Mouse (Mus musculus) forebrain, embryonic 16.5 days (tissue): ENCODE measurements around the gene Dnaaf1. TPM values are rescaled to one million over a fixed set of nuclear protein-coding genes. Genes with fewer than 3 reads are reported as not detected.

Experiments used
- ATAC-seq: fragments of 200-750 bp; cut with Nextera tagmentation; 2 replicates; pipeline ENCODE4 v1.8.0; 2017; ENCODE audit warnings: mild to moderate bottlenecking, moderate library complexity
- H3K27ac ChIP-seq: fragments of 300-500 bp; sonication (generic); 2 replicates; pipeline ENCODE4 v1.5.1; 2014; ENCODE audit warnings: low read length, control low read depth
- H3K27me3 ChIP-seq: fragments of 300-500 bp; sonication (generic); replicated peaks from 2 replicates; pipeline ENCODE4 v1.6.1; 2014; ENCODE audit warnings: low read length; ENCODE audit not compliant: control insufficient read depth, insufficient read depth
- H3K36me3 ChIP-seq: fragments of 300-500 bp; sonication (generic); 2 replicates; pipeline ENCODE4 v1.6.1; 2014; ENCODE audit not compliant: control insufficient read depth, insufficient read depth
- H3K4me1 ChIP-seq: fragments of 300-500 bp; sonication (generic); replicated peaks from 2 replicates; pipeline ENCODE4 v1.6.1; 2014; ENCODE audit warnings: low read length; ENCODE audit not compliant: control insufficient read depth, insufficient read depth
- H3K4me2 ChIP-seq: fragments of 300-500 bp; sonication (generic); 2 replicates; pipeline ENCODE4 v1.6.1; 2014; ENCODE audit warnings: mild to moderate bottlenecking, low read length, control low read depth
- H3K4me3 ChIP-seq: fragments of 300-500 bp; sonication (generic); replicated peaks from 2 replicates; pipeline ENCODE4 v1.5.1; 2014; ENCODE audit warnings: mild to moderate bottlenecking, low read length, control low read depth
- H3K9ac ChIP-seq: fragments of 300-500 bp; sonication (generic); replicated peaks from 2 replicates; pipeline ENCODE4 v1.6.1; 2014; ENCODE audit warnings: low read depth, low read length, control low read depth
- H3K9me3 ChIP-seq: fragments of 300-500 bp; sonication (generic); 2 replicates; pipeline ENCODE4 v1.6.1; 2016; ENCODE audit warnings: low read length; ENCODE audit not compliant: control insufficient read depth
- WGBS: fragments of 180-500 bp; shearing (Covaris S2); extraction: QIAGEN DNeasy Blood & Tissue Kit; methylation state at CpG from one replicate; pipeline ENCODE4 v1.1.7; 2014; 5-methylcytosine and 5-hydroxymethylcytosine counted together
- polyA plus RNA-seq: library from polyadenylated mRNA; unstranded; fragments of >200 nt; fragmentation: Nextera tagmentation; extraction: Ambion mirVana; gene quantifications from 2 replicates; pipeline ENCODE4 v1.2.1, GENCODE M21; 2015

Gene Dnaaf1
- polyA plus RNA-seq, 1 experiment from 2014 or later = 0.39 TPM

DNA sequence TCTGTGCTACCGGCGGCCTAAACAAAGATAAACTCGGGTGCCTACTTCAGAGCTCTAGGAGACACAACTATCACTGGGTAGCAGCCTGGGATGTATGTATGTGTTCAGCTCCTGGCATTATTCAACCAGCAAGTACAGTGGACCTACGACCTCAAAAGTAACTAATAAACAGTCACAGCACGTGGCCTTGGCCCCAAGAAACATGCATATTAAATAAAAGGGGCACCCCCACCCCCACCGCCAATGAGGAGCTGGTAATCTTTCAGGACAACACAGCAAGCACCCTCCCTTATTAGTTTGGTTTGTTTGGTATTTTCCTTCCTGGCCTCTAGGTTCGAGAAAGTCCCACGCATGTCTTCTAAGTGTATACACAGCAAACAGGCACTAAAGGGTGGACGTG, 6.8 kb upstream of the Dnaaf1 start:
- Histone ChIP-seq H3K27ac (no peak overlapping the region), H3K27me3 (no peaks in the 10 kb centered on the region), H3K9me3 (no peaks in the 10 kb centered on the region), H3K9ac (no peak overlapping the region), H3K4me2 (no peak overlapping the region), H3K4me1 (peaks cover 3% of the 10 kb centered on the region), H3K36me3 (peaks cover 14% of the 10 kb centered on the region), H3K4me3 (no peak overlapping the region)
- WGBS = 89% methylated on average over 9 of the region's 9 CpGs
- ATAC-seq = no peak

DNA sequence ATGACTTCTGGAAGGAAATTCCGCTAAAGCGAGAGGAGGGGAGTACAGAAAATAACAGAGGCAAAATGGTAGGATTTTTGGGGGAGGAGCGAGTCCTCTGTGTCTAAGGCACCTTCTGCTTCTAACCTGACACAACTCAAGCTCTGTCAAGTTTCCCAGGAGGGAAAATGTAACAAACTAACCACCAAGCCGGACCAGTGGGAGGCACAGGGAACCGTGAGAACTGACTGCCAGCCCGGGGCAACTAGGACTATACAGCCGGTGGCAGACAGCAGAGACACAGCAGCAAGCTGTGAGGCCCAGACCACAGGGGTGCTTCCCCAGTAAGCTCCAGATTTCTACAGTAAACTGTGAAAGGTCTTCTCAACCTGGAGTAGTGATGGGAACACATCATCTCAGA, 6.1 kb upstream of the Dnaaf1 start:
- Histone ChIP-seq H3K36me3 (peaks cover 12% of the 10 kb centered on the region), H3K27me3 (no peaks in the 10 kb centered on the region), H3K4me2 (no peak overlapping the region), H3K4me1 (peaks cover 10% of the 10 kb centered on the region), H3K9ac (no peak overlapping the region), H3K4me3 (no peak overlapping the region), H3K9me3 (no peaks in the 10 kb centered on the region), H3K27ac (no peak overlapping the region)
- 77% methylated on average over 7 of the region's 7 CpGs for WGBS
- ATAC-seq = no peak

DNA sequence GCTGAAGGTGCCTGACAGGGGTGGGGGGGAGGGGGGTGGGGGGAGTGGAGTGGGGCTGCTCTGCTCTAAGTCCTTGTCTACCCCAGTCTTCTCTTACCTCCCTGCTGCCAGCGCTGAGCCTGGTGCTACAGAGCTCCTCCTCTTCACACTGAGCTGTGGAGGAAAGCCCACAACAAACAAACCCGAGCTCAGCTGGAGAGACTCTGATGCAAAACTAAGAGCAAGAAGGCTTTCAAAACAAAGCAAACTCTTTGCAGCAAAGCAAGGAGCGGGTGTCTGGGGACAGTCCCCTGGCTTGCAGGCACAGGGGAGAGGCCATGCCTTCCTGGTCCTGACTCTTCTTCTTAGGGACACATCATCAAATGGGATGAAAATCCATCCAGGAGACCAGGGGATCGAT, 5.2 kb upstream of the Dnaaf1 start:
- Histone ChIP-seq H3K9ac (no peak overlapping the region), H3K27ac (no peak overlapping the region), H3K4me3 (no peak overlapping the region), H3K4me1 (peaks cover 13% of the 10 kb centered on the region), H3K27me3 (no peaks in the 10 kb centered on the region), H3K4me2 (no peak overlapping the region), H3K9me3 (no peaks in the 10 kb centered on the region), H3K36me3 (peaks cover 8% of the 10 kb centered on the region; the same call in 1 of the 2 replicates)
- no peak for ATAC-seq
- WGBS = 36% methylated on average over 4 of the region's 4 CpGs

DNA sequence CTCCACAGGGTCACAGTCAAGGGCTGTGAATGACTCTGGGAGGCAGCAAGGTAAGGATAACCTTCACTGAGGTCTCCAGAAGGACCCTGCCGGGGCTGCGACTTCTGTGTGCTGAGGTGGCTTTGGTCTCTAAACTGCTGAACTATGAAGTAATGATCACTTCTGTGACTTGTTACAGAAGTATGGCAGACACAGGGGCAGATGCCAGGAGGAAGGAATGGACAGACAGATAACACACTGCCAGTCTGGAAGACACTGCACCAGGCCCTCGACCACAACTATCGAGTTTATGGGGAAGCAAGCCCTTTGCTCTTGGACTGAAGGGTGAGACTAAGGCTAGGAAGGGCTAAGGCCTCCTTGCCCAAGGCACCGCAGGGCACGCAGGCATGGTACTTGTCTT, 3.9 kb upstream of the Dnaaf1 start:
- Histone ChIP-seq H3K27ac (no peak overlapping the region), H3K4me3 (no peak overlapping the region), H3K4me2 (no peak overlapping the region), H3K27me3 (peaks cover 5% of the 10 kb centered on the region; the same call in 1 of the 2 replicates), H3K36me3 (no peaks in the 10 kb centered on the region), H3K4me1 (peaks cover 13% of the 10 kb centered on the region), H3K9ac (no peak overlapping the region), H3K9me3 (no peaks in the 10 kb centered on the region)
- no peak for ATAC-seq
- 87% methylated on average over 6 of the region's 6 CpGs for WGBS

DNA sequence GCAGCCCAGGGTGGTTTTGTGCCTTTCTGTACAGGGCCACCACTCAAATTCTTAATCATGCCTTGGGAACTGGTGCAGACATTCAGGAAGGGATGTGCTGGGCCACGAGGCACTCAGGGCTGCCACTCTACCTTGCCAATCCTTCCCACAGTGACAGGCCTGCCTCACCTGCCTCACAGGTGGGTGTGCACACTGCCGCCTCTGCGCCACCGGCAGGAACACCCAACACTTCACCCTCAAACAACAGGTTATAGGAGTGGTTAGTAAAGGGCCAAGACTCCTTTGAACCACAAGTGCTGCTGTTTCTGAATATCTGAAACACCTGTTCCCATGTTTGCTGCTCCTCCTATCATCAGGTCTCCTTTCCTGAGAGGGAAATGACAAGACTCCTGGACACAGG, 2.6 kb upstream of the Dnaaf1 start:
- peaks cover 9% of the 10 kb centered on the region; the same call in 1 of the 2 replicates for H3K27me3 ChIP-seq
- no peak overlapping the region for H3K27ac ChIP-seq
- H3K36me3 ChIP-seq = no peaks in the 10 kb centered on the region
- 93% methylated on average over 4 of the region's 4 CpGs for WGBS
- peaks cover 13% of the 10 kb centered on the region for H3K4me1 ChIP-seq
- ATAC-seq = no peak
- no peak overlapping the region for H3K4me2 ChIP-seq
- H3K4me3 ChIP-seq = no peak overlapping the region
- H3K9me3 ChIP-seq = no peaks in the 10 kb centered on the region
- no peak overlapping the region for H3K9ac ChIP-seq

DNA sequence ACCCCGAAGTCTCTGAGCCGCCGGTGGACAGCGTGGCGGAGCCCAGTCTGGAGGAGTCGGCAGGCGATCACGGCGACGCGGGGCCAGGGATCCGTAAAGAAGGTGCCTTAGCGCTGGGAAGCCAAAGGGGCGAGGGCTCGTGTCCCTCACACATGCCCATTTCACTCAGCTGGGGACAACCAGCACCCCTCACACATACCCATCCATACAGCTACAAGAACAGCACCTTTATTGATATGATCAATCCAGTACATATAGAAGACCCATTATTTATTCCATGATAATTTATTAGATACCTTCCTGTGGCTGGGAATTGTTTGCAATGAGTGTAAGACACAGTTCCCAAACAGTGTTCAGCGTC, 311 bp downstream of the Dnaaf1 start:
- no peak for ATAC-seq
- Histone ChIP-seq H3K9ac (peak overlapping the region; percentile 69), H3K9me3 (no peaks in the 10 kb centered on the region), H3K36me3 (no peaks in the 10 kb centered on the region), H3K4me3 (peak overlapping the region; percentile 60), H3K4me2 (peak overlapping the region; percentile 66), H3K27me3 (peaks cover 9% of the 10 kb centered on the region; the same call in 1 of the 2 replicates), H3K27ac (no peak overlapping the region), H3K4me1 (peaks cover 13% of the 10 kb centered on the region)
- 3% methylated on average over 16 of the region's 16 CpGs for WGBS

DNA sequence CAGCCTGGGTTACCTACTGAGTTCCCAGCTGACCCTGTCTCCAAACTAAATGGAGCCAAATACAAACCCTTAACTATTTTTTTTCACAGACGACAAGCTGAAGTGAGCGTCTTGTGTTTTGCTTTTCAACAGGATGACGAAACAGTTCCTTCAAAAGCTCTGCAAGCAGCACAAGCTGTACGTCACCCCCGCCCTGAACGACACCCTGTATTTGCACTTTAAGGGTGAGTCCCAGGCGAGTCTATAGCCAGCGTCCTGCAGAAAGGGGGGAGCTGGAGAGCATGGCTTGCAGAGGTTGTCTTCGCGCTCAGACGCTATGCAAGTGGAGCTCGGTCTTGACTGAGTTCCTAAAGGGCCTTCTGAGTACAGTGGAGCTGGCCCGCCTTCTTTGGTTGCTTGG, 4.1 kb downstream of the Dnaaf1 start:
- Histone ChIP-seq H3K4me3 (no peak overlapping the region), H3K4me1 (peaks cover 1% of the 10 kb centered on the region), H3K4me2 (no peak overlapping the region), H3K27me3 (peaks cover 9% of the 10 kb centered on the region; the same call in 1 of the 2 replicates), H3K27ac (no peak overlapping the region), H3K9me3 (no peaks in the 10 kb centered on the region), H3K36me3 (no peaks in the 10 kb centered on the region), H3K9ac (no peak overlapping the region)
- WGBS = 49% methylated on average over 13 of the region's 13 CpGs
- ATAC-seq = no peak

DNA sequence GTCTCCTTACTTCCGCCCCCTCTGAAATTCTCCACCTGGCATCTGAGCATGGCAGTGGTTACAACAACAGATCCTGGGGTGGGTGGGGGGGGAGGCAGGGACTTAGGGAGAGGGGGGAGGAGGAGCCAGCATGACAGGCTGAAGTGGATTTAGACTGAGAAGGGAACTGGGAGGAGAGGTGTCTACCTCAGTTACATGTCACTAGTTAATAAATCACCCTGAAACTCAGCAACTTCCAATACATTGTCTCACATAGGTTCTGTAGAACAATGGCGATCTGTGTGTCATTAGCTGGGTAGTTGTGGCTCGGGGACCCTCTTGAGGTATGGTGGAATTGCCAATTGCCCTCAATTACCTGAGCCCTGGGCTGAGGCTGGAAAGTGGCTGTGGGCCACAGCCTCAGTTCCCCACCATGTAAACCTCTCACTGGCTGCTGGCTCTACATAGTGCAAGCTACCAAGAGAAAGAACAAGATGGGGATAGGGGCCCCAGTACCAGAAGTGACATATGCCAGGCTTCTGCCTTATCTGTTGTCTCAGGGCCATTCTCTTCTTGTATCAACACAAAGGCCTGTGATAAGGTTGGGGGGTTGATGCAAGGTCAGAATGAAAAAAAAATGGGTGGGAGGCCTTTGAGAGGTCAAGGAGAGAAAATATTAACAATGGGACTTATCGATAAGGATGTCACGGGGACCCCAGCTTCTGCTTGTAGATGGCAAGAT, 5.6 kb downstream of the Dnaaf1 start:
- Histone ChIP-seq H3K4me1 (no peaks in the 10 kb centered on the region), H3K27me3 (peaks cover 9% of the 10 kb centered on the region; the same call in 1 of the 2 replicates), H3K27ac (no peak overlapping the region), H3K9me3 (no peaks in the 10 kb centered on the region), H3K36me3 (no peaks in the 10 kb centered on the region), H3K4me2 (no peak overlapping the region), H3K9ac (no peak overlapping the region), H3K4me3 (no peak overlapping the region)
- ATAC-seq = no peak
- WGBS = 89% methylated on average over 5 of the region's 5 CpGs

DNA sequence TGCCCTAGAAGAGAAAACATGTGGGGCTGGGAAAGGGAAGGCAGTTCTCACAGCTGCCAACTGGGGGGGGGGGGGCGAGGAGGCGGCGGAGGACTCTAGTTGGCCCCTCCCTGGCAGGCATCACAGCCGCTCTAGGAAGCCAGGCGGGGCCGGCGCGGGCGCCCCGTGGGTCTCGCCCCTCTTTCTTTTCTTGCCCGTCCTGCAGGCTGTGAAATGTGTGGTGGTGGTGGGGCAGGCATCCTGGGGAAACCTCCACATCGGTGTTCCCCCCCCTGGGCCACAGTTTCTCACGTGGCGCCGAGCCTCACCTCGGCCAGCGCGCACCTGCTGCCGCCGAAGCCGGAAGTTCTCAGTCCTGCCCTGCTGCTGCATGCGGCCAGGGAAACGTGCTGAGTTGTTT, 10.9 kb downstream of the Dnaaf1 start:
- H3K4me3 ChIP-seq = peak overlapping the region; percentile 30
- no peaks in the 10 kb centered on the region for H3K9me3 ChIP-seq
- peak overlapping the region; percentile 53 for H3K4me2 ChIP-seq
- no peaks in the 10 kb centered on the region for H3K36me3 ChIP-seq
- H3K27me3 ChIP-seq = no peaks in the 10 kb centered on the region
- WGBS = 29% methylated on average over 23 of the region's 24 CpGs
- H3K27ac ChIP-seq = no peak overlapping the region
- H3K4me1 ChIP-seq = peaks cover 4% of the 10 kb centered on the region; the same call in 1 of the 2 replicates
- peak overlapping the region; percentile 32 for H3K9ac ChIP-seq
- no peak for ATAC-seq

DNA sequence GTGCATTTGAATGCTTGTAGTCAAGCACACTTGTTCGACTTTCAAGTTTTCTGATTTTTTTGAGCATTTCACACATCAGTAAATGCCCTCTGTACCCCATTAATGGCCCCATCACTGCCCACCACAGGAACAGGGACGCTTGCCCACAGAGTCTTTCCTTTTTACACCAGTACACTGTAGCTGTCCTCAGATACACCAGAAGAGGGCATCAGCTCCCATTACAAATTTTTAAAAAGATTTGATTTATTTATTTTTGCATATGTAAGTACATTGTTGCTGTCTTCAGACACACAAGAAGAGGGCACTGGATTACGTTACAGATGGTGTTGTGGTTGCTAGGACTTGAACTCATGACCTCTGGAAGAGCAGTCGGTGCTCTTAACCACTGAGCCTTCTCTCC, 13.3 kb downstream of the Dnaaf1 start:
- Histone ChIP-seq H3K27me3 (no peaks in the 10 kb centered on the region), H3K36me3 (no peaks in the 10 kb centered on the region), H3K4me2 (no peak overlapping the region), H3K9ac (no peak overlapping the region), H3K4me3 (no peak overlapping the region), H3K9me3 (no peaks in the 10 kb centered on the region), H3K4me1 (peaks cover 4% of the 10 kb centered on the region; the same call in 1 of the 2 replicates), H3K27ac (no peak overlapping the region)
- ATAC-seq = no peak
- WGBS = 70% methylated on average over 4 of the region's 4 CpGs
